Mouse (Mus musculus) MN1 (cell line): ENCODE measurements around the gene Anp32e.
"Not testable (repeated sequence)": the region's sequence is repeated elsewhere in the genome, so short reads cannot be mapped to it uniquely, and the experiment has no call there.

Source experiments
- DNase-seq: peaks from one replicate; pipeline ENCODE4 v3.0.0-alpha.2; 2016; ENCODE audit warnings: low spot score

Anp32e gene

DNA sequence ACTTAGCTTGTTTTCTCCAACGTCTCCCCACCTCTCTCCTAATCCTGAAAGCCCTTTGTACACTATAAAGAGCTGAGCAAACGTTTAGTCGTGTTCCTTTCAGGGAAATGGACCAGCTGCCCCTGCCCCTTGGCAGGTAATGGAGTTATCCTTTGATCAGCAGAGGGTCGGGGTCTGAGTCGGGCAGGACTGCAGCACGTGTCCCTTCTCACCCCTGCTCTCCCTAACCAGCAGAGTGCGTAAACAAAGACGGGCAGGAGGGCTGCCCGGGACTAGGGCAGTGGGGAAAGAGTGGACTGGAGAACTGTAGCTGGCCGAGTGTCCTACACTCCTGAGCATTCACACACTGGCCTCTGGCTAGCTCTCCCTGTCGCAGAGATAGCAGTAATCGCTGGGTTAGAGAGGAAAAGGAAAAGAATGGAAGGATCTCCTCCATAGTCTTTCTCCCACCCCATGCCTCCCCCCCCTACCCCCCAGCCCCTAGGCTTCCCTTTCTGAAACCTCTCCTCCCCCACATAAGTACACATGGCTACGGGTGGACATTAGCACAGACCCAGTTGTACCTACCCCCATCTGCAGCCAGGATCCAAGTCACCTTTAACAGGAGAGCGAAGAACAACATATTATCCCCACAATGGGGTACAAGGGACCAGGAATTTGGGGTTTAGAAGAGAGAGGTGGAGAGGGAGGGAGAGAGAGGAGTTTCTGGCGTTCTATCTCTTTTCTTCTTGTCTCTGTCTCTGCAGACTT is 25.1 kb upstream of the Anp32e start:
- DNase-seq = no peak

DNA sequence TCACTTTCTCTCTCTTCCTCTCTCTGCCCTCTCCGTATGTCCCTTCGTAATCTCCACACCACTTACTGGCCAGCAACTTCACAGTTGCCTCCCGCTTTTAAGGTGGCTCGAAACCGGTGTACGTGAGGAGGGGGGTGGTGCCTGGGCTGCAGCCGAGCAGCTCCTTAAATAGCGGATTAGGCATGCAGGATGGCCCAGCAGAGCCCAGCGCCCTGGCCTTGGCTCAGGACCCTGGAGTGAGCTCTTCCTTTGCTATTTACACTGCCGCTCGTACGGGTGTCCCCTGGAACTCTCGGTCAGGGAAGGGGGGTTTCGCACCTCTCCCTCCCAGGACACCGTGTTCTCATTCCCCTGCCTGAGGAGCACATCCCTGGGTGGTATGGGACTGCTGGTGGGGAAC is 24.5 kb upstream of the Anp32e start, which contains the start of gene Car14:
Gene Car14 (minus strand): TSS at position 124 of the 400 bp plus-strand sequence.
- DNase-seq = no peak

DNA sequence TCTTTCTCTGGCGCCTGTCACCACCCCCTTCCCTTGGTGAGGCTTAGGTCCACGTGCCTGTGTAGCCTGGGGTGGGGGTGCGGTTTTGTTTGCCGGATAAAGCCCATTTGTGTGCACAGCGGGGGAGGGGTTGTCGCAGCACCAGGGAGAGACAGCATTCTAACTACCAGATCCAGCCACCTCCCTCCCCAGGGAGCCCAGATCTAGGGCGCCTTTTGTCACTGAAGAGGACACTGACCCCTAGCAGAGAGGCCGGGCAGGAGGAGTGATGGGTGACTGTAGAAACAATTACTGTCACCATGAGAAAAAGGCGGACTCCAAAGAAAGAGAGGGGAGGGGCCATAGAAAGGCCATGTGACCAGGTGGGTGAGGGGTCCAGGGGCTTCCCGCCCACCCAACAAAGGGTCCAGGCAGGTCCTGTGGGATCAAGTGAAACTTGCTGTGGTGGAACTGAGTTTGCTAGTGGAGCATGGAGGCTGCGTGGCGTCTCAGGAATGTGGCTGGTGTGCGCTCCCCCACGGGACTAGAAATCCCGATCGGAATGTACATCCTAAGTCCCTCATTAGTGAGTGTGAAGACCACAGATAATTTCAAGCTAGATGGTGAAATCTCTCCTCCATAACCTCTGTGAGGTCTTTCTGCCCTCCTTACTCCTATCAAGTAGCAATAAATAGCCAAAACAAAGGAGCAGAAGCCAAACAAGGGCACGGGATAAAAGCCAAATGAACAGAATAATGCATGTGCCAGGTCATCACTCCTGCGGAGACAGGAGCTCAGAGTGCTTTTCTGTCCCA is 23.7 kb upstream of the Anp32e start:
- peak; percentile 37 for DNase-seq

DNA sequence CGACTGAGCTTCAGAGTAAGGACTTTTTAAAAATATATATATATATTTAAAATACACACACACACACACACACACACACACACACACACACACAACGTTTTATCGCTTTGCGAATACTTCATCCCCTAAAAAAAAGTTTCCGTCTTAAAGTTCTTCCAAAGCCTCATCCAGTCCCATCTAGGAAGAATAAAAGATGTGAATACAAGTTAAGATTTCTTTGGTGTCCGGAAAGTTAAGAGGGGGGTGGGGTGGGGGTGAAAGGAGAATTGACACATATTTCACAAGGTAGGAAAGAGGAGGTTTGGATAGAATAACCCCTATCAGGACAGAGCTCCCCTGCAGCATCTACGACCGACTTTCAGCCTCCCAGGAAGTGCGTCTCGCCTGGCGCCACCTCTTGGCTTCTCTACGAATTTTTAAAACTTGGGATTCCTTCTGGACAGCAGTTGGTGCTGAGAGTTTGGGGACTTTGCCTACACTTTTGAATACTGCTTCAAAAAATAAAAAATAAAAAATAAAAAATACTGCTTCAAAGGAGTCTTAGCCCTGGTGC is 23.0 kb upstream of the Anp32e start:
- DNase-seq = peak; percentile 70

DNA sequence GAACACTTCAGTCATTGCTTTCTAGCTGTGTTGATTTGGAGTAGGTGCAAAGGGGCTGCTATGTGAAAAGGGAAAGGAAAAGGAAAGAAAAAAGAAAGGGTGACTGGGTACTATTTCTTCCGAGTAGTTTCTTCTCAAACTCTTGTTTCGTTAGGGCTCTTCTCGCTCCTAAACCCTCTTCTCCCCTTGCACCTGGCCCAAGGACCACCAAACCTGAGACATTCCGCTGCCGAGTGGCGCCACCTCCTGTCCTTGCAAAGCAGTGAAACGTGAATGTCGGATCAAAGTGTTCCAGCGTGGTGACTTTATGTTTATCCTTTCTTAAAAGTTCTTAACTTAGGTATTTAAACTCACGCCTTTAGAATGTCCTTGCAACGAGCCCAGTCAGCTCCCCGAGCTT is 22.2 kb upstream of the Anp32e start:
- DNase-seq = peak; percentile 56

DNA sequence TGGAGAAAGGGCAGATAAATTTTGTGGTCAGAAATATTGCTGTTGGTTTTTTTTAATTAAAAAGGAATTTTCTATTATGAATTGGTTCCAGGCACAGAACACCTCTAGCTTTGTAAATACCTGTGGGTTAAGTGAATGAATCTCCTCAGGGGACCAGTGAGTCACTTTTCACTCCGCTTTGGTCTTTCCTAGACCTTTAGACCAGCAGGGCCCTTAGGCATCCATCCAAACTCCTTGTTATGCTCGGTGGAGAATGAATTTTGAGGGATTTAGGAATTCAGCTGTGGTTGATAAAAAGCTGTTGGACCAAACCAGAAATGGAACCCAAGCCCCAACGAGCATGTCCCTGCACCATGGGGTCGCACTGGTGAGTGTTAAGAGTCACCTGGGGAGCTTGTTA is 21.4 kb upstream of the Anp32e start:
- DNase-seq = no peak

DNA sequence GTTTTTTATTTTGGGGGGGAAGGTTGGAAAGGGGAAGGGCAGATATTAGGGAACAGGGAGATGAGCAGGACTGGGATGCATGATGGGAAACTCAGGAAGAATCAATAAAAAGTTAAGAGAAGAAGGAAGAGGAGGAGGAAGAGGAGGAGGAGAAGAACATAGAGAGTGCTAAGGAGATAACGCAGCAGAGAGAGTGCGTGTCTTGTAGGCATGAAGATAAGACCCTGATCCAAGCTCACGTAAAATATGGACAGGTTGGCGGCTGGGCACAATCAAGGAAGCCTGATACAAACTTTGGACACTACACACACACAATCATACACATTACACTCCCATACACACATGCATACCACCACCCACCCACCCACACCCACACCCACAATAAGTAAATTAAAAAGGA is 14.3 kb upstream of the Anp32e start:
- DNase-seq = no peak

DNA sequence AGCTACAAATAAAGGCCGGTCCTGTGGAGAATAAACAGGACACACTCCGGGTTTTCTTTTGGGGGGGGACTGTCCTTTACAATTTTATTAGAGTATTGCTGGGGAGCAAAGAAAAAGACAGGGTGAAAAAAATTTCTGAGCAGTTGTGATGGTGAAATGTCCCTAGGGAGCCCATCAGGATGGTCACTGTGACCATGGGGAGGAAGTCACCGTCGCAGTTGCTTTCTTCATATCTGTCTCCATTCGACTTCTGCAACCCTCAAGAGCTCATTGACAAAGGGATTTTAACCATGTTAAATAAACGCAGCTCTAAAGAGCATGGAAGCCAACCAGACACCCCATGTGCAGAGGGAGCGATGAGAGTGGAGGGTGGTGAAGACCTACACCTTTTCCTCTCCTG is 12.3 kb upstream of the Anp32e start:
- no peak for DNase-seq

DNA sequence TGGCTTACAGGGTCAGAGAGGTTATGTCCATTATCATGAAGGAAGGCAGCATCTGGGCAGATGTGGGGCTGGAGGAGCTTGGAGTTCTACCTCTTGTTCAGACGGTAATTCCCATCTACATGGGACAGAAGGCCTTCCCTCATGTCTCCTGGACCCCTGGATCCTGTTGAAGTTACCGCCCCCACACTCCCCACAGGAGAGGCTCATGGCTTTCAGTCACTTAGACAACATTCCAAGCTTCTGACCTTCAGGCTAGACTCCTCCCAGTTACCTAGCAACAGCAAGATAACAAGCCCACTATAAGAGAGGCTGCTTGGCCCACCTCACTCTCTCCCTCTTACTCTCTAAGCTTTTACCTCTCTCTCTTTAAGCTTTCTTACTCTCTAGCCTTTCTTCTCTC is 8.5 kb upstream of the Anp32e start:
- DNase-seq = not testable (repeated sequence)

DNA sequence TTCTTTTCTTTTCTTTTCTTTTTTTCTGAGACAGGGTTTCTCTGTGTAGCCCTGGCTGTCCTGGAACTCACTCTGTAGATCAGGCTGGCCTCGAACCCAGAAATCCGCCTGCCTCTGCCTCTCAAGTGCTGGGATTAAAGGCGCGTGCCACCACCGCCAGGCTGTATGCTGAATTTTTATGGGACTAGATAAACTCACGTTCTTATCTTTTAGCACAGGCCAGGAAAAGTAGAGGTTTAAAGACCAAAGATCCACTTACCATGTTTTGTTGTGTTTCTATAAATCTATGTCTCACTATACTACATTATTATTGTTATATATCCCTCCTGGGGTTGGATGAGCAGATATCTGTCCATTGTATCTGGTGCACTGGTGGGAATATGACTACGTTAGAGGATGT is 5.6 kb upstream of the Anp32e start:
- not testable (repeated sequence) for DNase-seq

DNA sequence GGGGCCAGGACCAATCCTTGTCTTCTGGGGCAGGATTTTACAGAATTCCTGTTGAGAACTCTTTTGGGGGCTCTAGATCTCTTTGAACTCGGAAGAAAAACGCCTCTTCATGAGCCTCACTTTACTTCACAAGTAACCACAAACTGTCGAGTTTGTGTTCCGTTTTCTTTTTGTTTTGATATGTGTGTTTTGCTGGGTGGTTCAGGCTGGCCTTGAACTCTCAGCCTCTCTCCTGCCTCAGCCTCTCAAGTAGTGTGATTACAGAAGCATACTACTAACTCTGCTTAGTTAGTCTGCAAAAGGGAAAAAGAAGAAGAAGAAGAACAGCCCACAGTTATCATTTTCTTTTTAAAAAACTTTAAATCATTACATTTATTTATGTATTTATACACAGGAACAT is 4.9 kb upstream of the Anp32e start:
- DNase-seq = no peak

DNA sequence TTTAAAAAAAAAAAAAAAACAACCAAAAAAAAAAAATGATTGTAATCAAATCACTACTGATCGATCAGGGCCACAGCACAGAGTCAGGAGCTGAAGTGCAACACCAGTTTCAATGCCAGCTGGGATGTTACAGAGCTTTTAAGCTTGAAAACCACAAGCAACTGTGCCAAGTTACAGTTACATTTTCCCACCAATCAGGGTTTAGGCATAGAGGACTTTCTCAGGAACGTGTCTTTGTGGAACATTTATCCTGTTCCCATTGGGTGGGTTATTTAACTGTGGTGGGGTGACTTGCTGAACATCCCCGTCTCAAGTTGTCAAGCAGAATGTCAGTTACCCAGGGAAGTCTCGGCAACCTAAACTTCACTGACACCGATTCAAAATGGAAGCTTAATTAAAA is 4.0 kb upstream of the Anp32e start:
- DNase-seq = no peak

DNA sequence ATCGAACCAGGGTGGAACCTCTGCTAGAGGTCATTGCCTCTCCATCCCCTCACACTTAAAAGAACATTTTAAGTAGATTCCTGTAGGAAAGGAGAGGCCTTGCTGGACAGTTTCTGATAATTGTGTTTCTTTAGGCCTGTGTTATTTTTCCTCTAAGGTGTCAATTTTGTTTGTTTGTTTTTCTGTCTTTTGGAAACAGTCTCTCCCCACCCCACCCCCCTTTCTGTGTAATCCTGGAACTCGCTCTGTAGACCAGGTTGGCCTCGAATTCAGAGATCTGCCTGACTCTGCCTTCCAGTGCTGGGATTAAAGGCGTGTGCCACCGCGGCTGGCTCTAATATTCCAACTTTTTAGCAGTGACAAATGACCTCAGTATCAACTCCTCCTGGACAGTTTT is 787 bp upstream of the Anp32e start:
- no peak for DNase-seq

DNA sequence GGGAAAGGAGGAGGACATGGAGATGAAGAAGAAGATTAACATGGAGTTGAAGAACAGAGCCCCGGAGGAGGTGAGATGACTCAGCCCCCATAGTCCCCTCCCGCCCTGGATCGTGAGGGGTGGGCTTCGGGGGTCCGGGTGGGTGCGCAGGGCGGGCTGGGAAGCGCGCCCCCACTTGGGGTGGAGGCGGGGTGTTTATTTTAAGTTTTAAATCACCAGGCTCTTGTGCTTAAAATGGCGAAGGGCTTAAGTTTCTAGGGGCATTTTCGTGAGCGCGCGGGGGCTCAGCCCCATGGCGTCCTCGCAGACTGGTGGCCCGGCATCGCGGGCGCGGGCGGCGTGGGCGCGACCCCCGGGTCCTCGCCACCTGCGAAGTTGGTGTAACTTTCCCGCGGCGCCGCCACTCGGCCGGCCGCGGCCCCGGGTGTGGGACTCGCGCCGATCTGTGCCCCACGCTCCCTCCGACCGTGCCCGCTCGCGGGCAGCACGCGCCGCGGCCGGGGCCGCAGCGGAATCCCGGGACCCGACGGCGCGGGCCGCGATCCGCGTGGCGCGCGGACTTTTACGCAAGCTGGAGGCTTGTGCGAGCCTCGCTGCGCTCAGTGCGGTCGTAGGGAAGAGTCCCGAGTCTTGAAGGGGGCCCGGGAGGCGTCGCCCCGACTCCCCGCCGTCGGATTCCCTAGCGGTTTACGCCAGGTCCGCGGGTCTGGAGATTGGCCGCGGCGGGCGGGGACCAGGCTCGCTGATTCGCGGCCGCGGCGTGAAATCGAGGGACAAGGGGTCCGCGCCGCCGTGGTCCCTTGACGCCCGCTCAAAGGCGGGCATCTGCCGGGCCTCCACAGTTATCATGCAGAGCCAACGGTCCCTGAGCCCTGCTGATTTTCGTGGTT is 780 bp downstream of the Anp32e start:
- DNase-seq = peak; percentile 70

DNA sequence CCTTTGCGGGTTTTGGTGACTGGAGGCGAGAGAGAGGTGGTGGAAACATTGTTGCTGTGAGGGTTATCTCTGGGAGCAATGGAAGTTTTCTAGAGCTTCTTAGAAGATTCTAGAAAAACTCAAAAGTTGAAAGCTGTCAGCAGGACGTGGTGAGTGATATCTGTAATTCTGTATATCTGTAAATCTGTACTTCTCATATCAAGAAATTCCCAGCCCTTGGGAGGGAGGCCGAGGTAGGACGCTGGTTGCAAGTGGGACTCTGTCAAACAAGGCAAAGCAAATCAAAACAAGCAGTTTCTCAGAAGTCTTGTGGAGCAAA is 1.4 kb downstream of the Anp32e start:
- no peak for DNase-seq

DNA sequence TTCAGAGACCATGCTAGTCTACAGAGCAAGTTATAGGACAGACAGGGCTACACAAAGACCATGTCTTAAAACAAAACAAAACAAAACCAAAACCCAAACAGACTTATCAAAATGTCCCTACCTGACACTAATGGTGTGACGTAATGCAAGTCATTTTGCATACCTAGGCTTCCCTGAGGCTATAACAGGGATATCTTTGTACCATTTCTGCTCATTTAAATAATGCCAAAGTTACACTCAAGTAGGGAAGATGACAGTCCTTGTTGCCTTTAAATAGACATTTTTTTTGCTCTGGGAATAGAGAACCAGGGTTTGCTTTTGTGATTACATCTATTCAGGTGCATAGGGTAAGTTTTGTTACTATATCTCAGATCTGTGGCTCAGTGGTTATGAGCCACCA is 2.4 kb downstream of the Anp32e start:
- DNase-seq = no peak

DNA sequence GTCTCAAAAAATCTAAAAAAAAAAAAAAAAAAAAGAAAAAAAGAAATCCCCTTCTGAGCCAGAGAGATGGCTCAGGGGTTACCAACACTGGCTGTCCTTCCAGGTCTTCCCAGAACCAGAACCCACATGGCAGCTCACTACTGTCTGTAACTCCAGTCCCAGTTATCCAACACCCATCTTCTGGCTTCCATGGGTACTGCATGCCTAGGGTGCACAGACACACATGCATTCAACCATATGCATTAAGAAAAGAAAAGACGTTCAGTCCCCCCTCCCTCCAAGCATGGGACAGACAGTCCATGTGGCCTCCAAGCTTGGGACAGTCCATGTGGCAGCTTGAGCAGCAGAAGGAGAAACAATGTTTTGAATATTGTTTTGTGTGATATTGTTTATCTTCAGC is 3.1 kb downstream of the Anp32e start:
- DNase-seq = no peak

DNA sequence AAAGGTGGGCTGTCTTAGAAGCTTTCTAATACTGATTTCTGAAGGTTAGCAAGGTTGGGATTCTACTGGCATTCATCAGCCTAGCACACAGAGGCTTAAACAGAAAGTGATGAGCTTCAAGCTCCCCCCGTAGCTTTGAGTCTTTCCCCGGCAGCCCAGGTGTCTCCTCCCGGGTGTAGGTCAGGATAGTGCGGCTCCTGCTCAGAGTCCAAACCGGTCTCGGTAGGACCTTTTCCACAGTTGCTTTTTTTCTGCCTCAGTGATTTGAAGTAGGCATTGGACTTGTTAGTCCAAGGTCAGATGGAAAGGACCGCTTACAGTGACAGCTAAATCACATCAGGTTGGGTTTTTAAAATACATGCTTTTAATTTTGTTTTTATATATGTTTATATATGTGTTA is 3.5 kb downstream of the Anp32e start:
- no peak for DNase-seq

DNA sequence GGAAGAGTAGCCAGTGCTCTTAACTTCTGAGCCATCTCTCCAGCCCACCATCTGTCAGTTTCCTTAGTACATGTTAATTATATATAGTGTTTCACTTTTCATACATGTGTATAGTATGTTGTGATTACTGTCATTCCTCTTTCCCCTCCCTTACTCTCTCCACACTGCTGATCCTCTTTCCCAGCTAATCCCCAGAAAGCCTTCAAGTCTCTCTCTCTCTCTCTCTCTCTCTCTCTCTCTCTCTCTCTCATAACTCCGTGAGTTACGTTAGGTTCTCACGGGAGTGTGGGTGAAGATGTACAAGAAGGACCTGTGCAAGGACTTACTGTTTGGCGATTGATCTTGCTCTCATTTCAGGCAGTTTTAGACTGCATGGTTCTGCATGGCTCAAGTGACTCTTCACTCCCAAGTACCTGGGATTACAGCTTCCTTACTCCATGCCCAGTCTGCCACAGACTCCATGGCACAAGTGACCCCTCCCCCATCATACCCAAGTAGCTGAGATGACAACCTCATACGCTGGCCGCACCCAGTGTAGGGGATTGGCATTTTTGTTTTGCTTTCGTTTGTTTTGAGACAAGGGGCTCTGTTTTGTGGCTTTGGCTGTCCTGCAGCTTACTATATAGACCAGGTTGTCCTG is 4.2 kb downstream of the Anp32e start:
- DNase-seq = no peak

DNA sequence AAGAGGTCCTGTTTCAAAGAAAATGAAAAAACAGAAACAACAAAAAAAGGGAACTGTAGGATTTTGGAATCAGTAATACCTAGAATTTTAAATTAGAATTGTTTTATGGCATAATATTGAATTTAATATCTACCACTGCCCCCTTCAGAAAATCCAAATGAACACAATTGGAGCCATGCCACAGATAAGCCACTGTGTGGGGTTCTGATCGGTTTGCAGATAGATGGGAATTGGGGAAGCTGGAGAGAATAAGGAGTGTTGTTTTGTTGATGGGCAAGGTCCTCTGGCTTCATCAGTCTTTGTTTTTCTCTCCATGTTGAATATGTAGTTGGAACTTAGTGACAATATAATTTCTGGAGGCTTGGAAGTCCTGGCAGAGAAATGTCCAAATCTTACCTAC is 5.4 kb downstream of the Anp32e start:
- no peak for DNase-seq

DNA sequence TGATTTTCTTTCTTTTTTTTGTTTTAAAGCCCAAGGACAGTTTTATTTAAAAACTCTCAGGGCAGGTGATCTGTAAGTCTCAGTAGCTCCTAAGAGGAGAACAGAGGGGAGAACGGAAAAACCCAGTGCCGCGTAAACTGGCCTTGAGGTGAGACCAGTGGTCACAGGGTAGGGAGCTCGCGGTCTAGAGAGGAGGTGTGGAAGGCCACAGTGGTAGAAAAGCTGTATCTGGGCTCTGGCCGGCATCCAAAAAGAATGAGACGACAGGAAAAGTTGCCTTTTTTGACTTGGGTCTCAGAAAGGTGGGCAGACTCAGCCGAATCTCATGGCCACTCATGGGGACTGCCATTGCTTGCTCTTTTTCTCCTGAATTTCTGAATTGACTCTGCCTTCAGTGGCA is 9.2 kb downstream of the Anp32e start:
- no peak for DNase-seq

DNA sequence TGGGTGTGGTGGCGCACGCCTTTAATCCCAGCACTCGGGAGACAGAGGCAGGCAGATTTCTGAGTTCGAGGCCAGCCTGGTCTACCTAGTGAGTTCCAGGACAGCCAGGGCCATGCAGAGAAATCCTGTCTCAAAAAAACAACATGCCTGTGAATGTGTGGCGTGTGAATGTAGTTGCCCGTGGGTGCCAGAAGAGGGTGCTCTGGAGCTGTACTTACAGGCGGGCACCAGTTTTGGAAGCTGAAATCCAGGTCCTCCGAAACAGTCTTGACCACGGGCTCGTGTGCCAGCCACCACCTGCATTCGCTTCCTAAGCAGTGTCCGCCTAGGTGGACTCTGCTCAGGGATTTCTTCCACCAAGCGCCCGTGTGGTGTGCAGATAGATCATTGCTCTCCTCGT is 9.8 kb downstream of the Anp32e start:
- no peak for DNase-seq
